Mouse (Mus musculus) liver, postnatal 0 days (tissue): ENCODE data around the gene Ces3b. TPM values are rescaled to one million over a fixed set of nuclear protein-coding genes. Genes with fewer than 3 reads are reported as not detected.

Experiments used
- ATAC-seq: fragments of 200-750 bp; cut with Nextera tagmentation; 2 replicates; pipeline ENCODE4 v1.8.0; 2017; ENCODE audit warnings: mild to moderate bottlenecking, moderate library complexity
- DNase-seq: peaks from one replicate; pipeline ENCODE4 v3.0.0-alpha.2; 2016
- H3K27ac ChIP-seq: fragments of 300-500 bp; sonication (generic); 2 replicates; pipeline ENCODE4 v1.5.1; 2014; ENCODE audit warnings: antibody characterized with exemption, moderate library complexity, mild to moderate bottlenecking, low read depth
- H3K27me3 ChIP-seq: fragments of 300-500 bp; sonication (generic); 2 replicates; pipeline ENCODE4 v1.6.1; 2014; ENCODE audit warnings: low read length, control low read depth, mixed read lengths; ENCODE audit not compliant: insufficient read depth
- H3K36me3 ChIP-seq: fragments of 300-500 bp; sonication (generic); replicated peaks from 2 replicates; pipeline ENCODE4 v1.6.1; 2014; ENCODE audit warnings: mild to moderate bottlenecking, control low read depth, low read length, moderate library complexity, mixed read lengths; ENCODE audit not compliant: insufficient read depth
- H3K4me1 ChIP-seq: fragments of 300-500 bp; sonication (generic); 2 replicates; pipeline ENCODE4 v1.6.1; 2014; ENCODE audit warnings: antibody characterized with exemption, mild to moderate bottlenecking, control low read depth; ENCODE audit not compliant: insufficient read depth
- H3K4me2 ChIP-seq: fragments of 300-500 bp; sonication (generic); 2 replicates; pipeline ENCODE4 v1.6.1; 2014; ENCODE audit warnings: low read depth, mild to moderate bottlenecking, low read length, moderate library complexity, mixed read lengths
- H3K4me3 ChIP-seq: fragments of 300-500 bp; sonication (generic); 2 replicates; pipeline ENCODE4 v1.5.1; 2014; ENCODE audit warnings: low read depth, low read length
- H3K9ac ChIP-seq: fragments of 300-500 bp; sonication (generic); replicated peaks from 2 replicates; pipeline ENCODE4 v1.6.1; 2014; ENCODE audit warnings: mild to moderate bottlenecking, moderate library complexity
- H3K9me3 ChIP-seq: fragments of 300-500 bp; sonication (generic); 2 replicates; pipeline ENCODE4 v1.6.1; 2016; ENCODE audit warnings: mild to moderate bottlenecking, control low read depth, low read length, mixed read lengths
- CTCF ChIP-seq: sonication (generic); IDR thresholded peaks from 2 replicates; pipeline ENCODE4 v1.5.1; 2016; ENCODE audit warnings: antibody characterized with exemption, low read depth
- EP300 ChIP-seq: IDR thresholded peaks from 2 replicates; pipeline ENCODE4 v1.6.1; 2016; ENCODE audit warnings: antibody characterized with exemption, low read depth, mild to moderate bottlenecking
- WGBS: fragments of 180-500 bp; shearing (Covaris S2); extraction: QIAGEN DNeasy Blood & Tissue Kit; methylation state at CpG from one replicate; pipeline ENCODE4 v1.1.7; 2014; ENCODE audit not compliant: insufficient replicate concordance; 5-methylcytosine and 5-hydroxymethylcytosine counted together
- polyA plus RNA-seq: library from polyadenylated mRNA; unstranded; fragments of >200 nt; fragmentation: Nextera tagmentation; extraction: Ambion mirVana; gene quantifications from 2 replicates; pipeline ENCODE4 v1.2.1, GENCODE M21; 2015

The Ces3b gene
- polyA plus RNA-seq, 1 experiment from 2014 or later: 0.11 TPM

DNA sequence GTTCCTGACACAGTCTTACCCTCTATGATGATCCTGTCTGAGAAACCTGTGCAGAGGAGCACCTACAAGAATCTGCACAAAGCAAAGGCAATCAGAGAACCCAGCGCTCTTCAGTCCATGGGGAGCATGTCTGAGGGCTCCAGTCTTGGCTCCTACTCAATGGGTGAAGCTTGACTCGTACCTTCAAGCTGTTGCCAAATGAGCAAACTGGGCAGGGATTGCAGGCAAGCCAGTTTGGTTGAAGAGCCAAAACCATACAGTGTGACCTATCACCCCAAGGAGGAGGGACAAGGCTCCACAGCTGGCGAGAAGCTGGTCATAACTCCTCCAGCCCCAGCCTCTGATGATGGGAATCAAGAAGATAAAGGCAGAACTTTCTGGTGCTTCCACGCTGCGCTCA lies 48.0 kb downstream of the Ces3b start, which contains the start of gene Ces4a:
Gene Ces4a (plus strand): TSS at position 292 of the 400 bp plus-strand sequence.
- no peak for TF ChIP-seq CTCF
- TF ChIP-seq EP300: no peak
- H3K27me3 ChIP-seq: no peaks in the 10 kb centered on the region
- DNase-seq: peak; percentile 5
- H3K4me2 ChIP-seq: no peak within 1 kb of the TSS
- H3K9me3 ChIP-seq: no peaks in the 10 kb centered on the region
- no peak within 1 kb of the TSS for H3K9ac ChIP-seq
- H3K27ac ChIP-seq: no peak within 1 kb of the TSS
- WGBS: 67% methylated on average over 5 of the region's 5 CpGs
- no peaks in the 10 kb centered on the region for H3K36me3 ChIP-seq
- no peak for ATAC-seq
- H3K4me1 ChIP-seq: no peaks in the 10 kb centered on the region
- no peak within 1 kb of the TSS for H3K4me3 ChIP-seq

GRCm38 (mm10) chr8:105138423-105138822 lies 54.9 kb downstream of the Ces3b start:
- Histone ChIP-seq H3K36me3 (no peaks in the 10 kb centered on the region), H3K4me2 (no peak overlapping the region), H3K27me3 (no peaks in the 10 kb centered on the region), H3K4me3 (no peak overlapping the region), H3K9ac (no peak overlapping the region), H3K9me3 (no peaks in the 10 kb centered on the region), H3K27ac (0 out of 2 replicates have a peak overlapping the region, but pooled peaks have one; percentile 44), H3K4me1 (no peaks in the 10 kb centered on the region; the same call in 1 of the 2 replicates)
- DNase-seq (peak; percentile 84), ATAC-seq (peak; percentile 98)
- TF ChIP-seq EP300: peak; percentile 60
- peak; percentile 92 for TF ChIP-seq CTCF
- 14% methylated on average over 4 of the region's 4 CpGs for WGBS

- peak; percentile 49 for DNase-seq
- no peaks in the 10 kb centered on the region; the same call in 1 of the 2 replicates for H3K4me1 ChIP-seq
- ATAC-seq: no peak
- H3K27me3 ChIP-seq: no peaks in the 10 kb centered on the region
- peak overlapping the region; percentile 26; the same call in 1 of the 2 replicates for H3K4me2 ChIP-seq
- no peak overlapping the region for H3K9ac ChIP-seq
- TF ChIP-seq EP300 (no peak), CTCF (no peak)
- no peak overlapping the region for H3K27ac ChIP-seq
- no peaks in the 10 kb centered on the region for H3K9me3 ChIP-seq
- no peak overlapping the region for H3K4me3 ChIP-seq
- 34% methylated on average over 19 of the region's 19 CpGs for WGBS
- no peaks in the 10 kb centered on the region for H3K36me3 ChIP-seq
Measured at GRCm38 (mm10) chr8:105142395-105142794, 58.8 kb downstream of the Ces3b start.

Other genes starting within 250 kb of the Ces3b start
- 1.9 TPM in 2 replicates for gene Ces2c, start 236.7 kb upstream of the Ces3b start, polyA plus RNA-seq
- 13.5 and 14.6 TPM in 2 replicates for gene Ces2e, start 157.5 kb upstream of the Ces3b start, polyA plus RNA-seq
- gene Ces2f, start 136.4 kb upstream of the Ces3b start, polyA plus RNA-seq: not detected in 2 replicates
- gene Ces2g, start 122.0 kb upstream of the Ces3b start, polyA plus RNA-seq: 12.0 and 13.1 TPM in 2 replicates
- gene Ces2h, start 82.9 kb upstream of the Ces3b start, polyA plus RNA-seq: not detected in 2 replicates
- 97.8 and 102 TPM in 2 replicates for gene Ces3a, start 35.2 kb upstream of the Ces3b start, polyA plus RNA-seq
- gene Ces4a, start 48.0 kb downstream of the Ces3b start, polyA plus RNA-seq: 0.07 TPM in 1 of 2 replicates, not detected in the other
- gene Cbfb, start 86.9 kb downstream of the Ces3b start, polyA plus RNA-seq: 10.6 and 10.7 TPM in 2 replicates
- gene D230025D16Rik, start 141.4 kb downstream of the Ces3b start, polyA plus RNA-seq: 24.2 and 30.9 TPM in 2 replicates
- 1.6 and 2.0 TPM in 2 replicates for gene B3gnt9, start 171.4 kb downstream of the Ces3b start, polyA plus RNA-seq
- gene Tradd, start 180.9 kb downstream of the Ces3b start, polyA plus RNA-seq: 14.3 and 15.1 TPM in 2 replicates
- 0.95 and 1.2 TPM in 2 replicates for gene Fbxl8, start 180.9 kb downstream of the Ces3b start, polyA plus RNA-seq
- gene Hsf4, start 186.0 kb downstream of the Ces3b start, polyA plus RNA-seq: not detected in 2 replicates
- gene Nol3, start 192.4 kb downstream of the Ces3b start, polyA plus RNA-seq: 0.05 and 0.24 TPM in 2 replicates
- gene 4931428F04Rik, start 206.1 kb downstream of the Ces3b start, polyA plus RNA-seq: 0.38 and 0.65 TPM in 2 replicates
- gene Exoc3l, start 212.3 kb downstream of the Ces3b start, polyA plus RNA-seq: 6.6 and 7.1 TPM in 2 replicates
- gene E2f4, start 213.9 kb downstream of the Ces3b start, polyA plus RNA-seq: 62.9 and 65.7 TPM in 2 replicates
- 7.8 TPM in 2 replicates for gene Elmo3, start 221.8 kb downstream of the Ces3b start, polyA plus RNA-seq
- gene Lrrc29, start 242.5 kb downstream of the Ces3b start, polyA plus RNA-seq: 7.7 and 7.8 TPM in 2 replicates
- gene Tmem208, start 242.6 kb downstream of the Ces3b start, polyA plus RNA-seq: 75.2 and 75.4 TPM in 2 replicates